Mouse (Mus musculus) midbrain, embryonic 15.5 days (tissue): ENCODE data around the gene Rnf8. TPM values are rescaled to one million over a fixed set of nuclear protein-coding genes. Genes with fewer than 3 reads are reported as not detected.
A peak's percentile ranks its signal among the peaks of the same experiment; 100 is the strongest.
"Not testable (repeated sequence)": the region's sequence is repeated elsewhere in the genome, so short reads cannot be mapped to it uniquely, and the experiment has no call there.

Source experiments
- ATAC-seq: fragments of 200-750 bp; cut with Nextera tagmentation; replicated peaks from 2 replicates; pipeline ENCODE4 v1.8.0; 2017; ENCODE audit warnings: moderate TSS enrichment
- H3K27ac ChIP-seq: fragments of 300-500 bp; sonication (generic); 2 replicates; pipeline ENCODE4 v1.5.1; 2015; ENCODE audit warnings: mild to moderate bottlenecking, inconsistent platforms
- H3K27me3 ChIP-seq: fragments of 300-500 bp; sonication (generic); replicated peaks from 2 replicates; pipeline ENCODE4 v1.6.1; 2015; ENCODE audit warnings: inconsistent platforms
- H3K36me3 ChIP-seq: fragments of 300-500 bp; sonication (generic); replicated peaks from 2 replicates; pipeline ENCODE4 v1.6.1; 2015; ENCODE audit warnings: inconsistent platforms
- H3K4me1 ChIP-seq: fragments of 300-500 bp; sonication (generic); 2 replicates; pipeline ENCODE4 v1.6.1; 2015; ENCODE audit warnings: inconsistent platforms
- H3K4me2 ChIP-seq: fragments of 300-500 bp; sonication (generic); 2 replicates; pipeline ENCODE4 v1.6.1; 2015; ENCODE audit warnings: inconsistent platforms, mild to moderate bottlenecking, moderate library complexity
- H3K4me3 ChIP-seq: fragments of 300-500 bp; sonication (generic); 2 replicates; pipeline ENCODE4 v1.5.1; 2015; ENCODE audit warnings: mild to moderate bottlenecking, inconsistent platforms
- H3K9ac ChIP-seq: fragments of 300-500 bp; sonication (generic); 2 replicates; pipeline ENCODE4 v1.6.1; 2015; ENCODE audit warnings: mild to moderate bottlenecking, inconsistent platforms
- H3K9me3 ChIP-seq: fragments of 300-500 bp; sonication (generic); 2 replicates; pipeline ENCODE4 v1.6.1; 2016; ENCODE audit warnings: inconsistent platforms
- WGBS: fragments of 180-500 bp; shearing (Covaris S2); methylation state at CpG from one replicate; pipeline ENCODE4 v1.1.7; 2015; ENCODE audit warnings: mixed read lengths; 5-methylcytosine and 5-hydroxymethylcytosine counted together
- polyA plus RNA-seq: library from polyadenylated mRNA; unstranded; fragments of >200 nt; fragmentation: Nextera tagmentation; extraction: Ambion mirVana; gene quantifications from 2 replicates; pipeline ENCODE4 v1.2.1, GENCODE M21; 2015

Rnf8 gene
- polyA plus RNA-seq, 1 experiment from 2014 or later = 85.6 TPM

DNA sequence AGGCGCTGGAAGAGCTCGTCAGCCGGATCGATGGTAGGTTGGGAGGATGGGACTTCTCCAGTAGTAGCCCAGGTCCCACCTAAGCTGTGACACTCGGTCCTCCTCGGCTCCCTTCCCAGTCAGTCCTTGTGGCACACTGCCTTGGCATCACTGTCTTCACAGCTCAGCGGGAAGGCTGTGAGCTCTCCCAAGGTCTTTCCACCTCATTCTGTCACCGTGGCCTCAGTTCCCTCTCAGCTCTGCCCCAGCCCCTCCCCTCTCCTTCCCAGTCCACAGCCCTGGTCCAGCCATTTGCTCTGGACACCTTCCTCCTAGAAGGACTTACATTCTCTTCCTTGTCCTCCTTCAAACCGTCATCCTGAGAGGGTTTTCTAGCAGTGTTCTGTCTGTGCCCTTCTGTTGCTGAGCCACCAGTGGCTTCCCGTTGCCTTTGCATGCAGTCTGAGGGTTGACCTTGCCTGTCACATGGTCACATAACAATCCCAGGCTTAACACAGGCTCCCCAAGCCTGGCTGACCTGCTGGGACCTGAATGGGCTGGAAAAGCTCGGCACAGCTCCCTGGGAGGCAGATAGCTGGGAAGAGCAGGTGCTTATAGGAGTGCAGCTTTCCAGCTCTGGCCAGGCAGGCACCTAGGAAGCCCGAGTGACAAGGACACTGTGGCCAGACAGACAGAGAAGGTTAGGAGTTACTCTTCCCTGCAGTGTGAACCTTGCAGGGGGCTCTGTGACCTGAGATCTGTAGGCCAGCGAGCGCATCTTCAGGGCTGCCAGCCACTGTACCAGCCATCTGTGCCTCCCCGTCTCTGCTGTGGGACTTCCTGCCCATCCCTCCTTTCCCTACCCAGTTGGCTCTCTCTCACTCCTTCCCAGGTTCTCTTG, 18.5 kb upstream of the Rnf8 start:
- H3K4me3 ChIP-seq = no peak overlapping the region
- H3K9me3 ChIP-seq = no peaks in the 10 kb centered on the region
- H3K36me3 ChIP-seq = peaks cover 11% of the 10 kb centered on the region; the same call in 1 of the 2 replicates
- H3K27me3 ChIP-seq = no peaks in the 10 kb centered on the region
- no peak for ATAC-seq
- H3K4me1 ChIP-seq = peaks cover 6% of the 10 kb centered on the region; the same call in 1 of the 2 replicates
- WGBS = 70% methylated on average over 15 of the region's 15 CpGs
- H3K9ac ChIP-seq = no peak overlapping the region
- H3K27ac ChIP-seq = no peak overlapping the region
- H3K4me2 ChIP-seq = no peak overlapping the region

DNA sequence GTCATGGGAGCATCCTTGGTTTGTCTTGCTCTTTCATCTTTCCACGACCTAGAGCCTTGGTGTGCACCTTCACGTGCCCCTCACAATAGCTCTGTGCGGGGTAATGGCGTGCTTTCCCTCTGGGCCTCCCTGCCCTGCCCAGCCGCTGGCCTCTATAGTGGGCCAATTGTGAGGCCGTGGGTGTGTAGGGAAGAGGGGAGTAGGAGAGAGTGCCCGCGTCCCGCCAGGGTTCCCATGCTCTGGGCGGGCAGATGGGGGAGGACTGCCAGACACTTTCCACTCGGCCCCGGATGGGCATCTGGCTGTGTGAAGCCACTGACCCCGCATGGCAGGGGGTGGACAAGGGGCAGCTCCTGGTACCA, 17.8 kb upstream of the Rnf8 start:
- H3K27me3 ChIP-seq = no peaks in the 10 kb centered on the region
- ATAC-seq = no peak
- no peaks in the 10 kb centered on the region for H3K9me3 ChIP-seq
- H3K36me3 ChIP-seq = peaks cover 11% of the 10 kb centered on the region; the same call in 1 of the 2 replicates
- H3K4me3 ChIP-seq = no peak overlapping the region
- no peak overlapping the region for H3K4me2 ChIP-seq
- H3K27ac ChIP-seq = no peak overlapping the region
- H3K9ac ChIP-seq = no peak overlapping the region
- peaks cover 6% of the 10 kb centered on the region; the same call in 1 of the 2 replicates for H3K4me1 ChIP-seq
- WGBS = 82% methylated on average over 13 of the region's 13 CpGs

DNA sequence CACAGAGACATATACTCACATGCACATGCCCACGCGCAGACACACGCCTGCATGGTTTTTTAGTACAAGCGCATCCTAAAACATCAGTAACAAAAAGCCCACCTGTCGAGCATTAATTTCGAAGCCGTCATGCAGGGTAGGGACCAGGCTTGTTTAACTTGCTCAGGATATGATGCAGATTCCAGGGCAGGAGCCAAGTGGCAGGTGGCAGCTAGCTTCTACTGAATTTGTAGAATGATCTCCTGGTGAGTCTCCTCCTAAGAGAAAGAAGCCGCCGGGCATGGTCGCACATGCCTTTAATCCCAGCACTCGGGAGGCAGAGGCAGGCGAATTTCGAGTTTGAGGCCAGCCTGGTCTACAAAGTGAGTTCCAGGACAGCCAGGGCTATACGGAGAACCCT, 15.5 kb upstream of the Rnf8 start:
- H3K36me3 ChIP-seq = peaks cover 20% of the 10 kb centered on the region
- no peaks in the 10 kb centered on the region for H3K9me3 ChIP-seq
- H3K4me3 ChIP-seq = no peak overlapping the region
- ATAC-seq = no peak
- H3K27me3 ChIP-seq = no peaks in the 10 kb centered on the region
- no peak overlapping the region for H3K27ac ChIP-seq
- 92% methylated on average over 14 of the region's 14 CpGs for WGBS
- no peak overlapping the region for H3K9ac ChIP-seq
- H3K4me1 ChIP-seq = peaks cover 6% of the 10 kb centered on the region; the same call in 1 of the 2 replicates
- no peak overlapping the region for H3K4me2 ChIP-seq

DNA sequence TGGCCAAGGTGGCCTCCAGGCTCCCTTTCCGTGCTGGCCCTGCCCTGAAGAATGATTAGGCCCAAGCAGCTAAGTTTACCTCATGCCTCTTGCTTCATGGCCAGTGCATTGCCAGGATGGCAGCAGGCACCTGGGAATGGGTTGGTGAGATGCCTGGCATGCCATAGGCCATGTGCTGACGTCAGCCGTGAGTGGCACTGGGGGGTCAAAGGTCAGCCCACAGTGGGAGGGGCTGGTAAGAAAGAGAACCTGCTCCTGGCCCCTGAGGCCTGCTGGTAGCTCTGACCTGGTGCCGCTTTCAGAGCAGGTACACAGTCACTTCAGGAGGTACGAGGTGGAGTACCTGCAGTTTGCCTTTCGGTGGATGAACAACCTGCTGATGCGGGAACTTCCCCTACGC, 15.1 kb upstream of the Rnf8 start:
- WGBS = 88% methylated on average over 8 of the region's 8 CpGs
- Histone ChIP-seq H3K27me3 (no peaks in the 10 kb centered on the region), H3K4me2 (no peak overlapping the region), H3K9me3 (no peaks in the 10 kb centered on the region), H3K4me3 (no peak overlapping the region), H3K27ac (no peak overlapping the region), H3K9ac (no peak overlapping the region), H3K4me1 (peaks cover 6% of the 10 kb centered on the region; the same call in 1 of the 2 replicates), H3K36me3 (peaks cover 20% of the 10 kb centered on the region)
- no peak for ATAC-seq

DNA sequence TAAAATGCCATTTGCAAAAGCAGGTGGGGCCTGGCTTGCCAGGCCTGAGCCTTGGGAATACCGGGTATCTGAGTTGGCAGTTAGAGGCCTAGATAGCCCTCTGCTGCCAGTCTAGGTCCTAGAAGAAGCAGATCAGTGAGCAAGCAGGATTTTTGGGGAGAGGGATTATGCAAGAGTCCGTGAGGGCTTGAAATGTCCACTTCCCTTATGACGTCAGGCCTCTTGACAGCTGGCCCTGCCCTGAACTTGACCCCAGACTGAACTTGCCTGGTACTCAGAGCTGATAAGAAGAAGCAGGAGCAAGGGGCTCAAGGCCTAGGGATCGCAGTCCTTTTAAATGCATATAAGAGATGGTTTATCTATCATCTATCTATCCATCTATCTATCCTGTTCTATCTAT, 13.2 kb upstream of the Rnf8 start:
- 88% methylated on average over 4 of the region's 4 CpGs for WGBS
- H3K27ac ChIP-seq = no peak overlapping the region
- H3K36me3 ChIP-seq = peaks cover 17% of the 10 kb centered on the region
- no peak for ATAC-seq
- H3K4me1 ChIP-seq = peaks cover 6% of the 10 kb centered on the region; the same call in 1 of the 2 replicates
- H3K9me3 ChIP-seq = no peaks in the 10 kb centered on the region
- H3K9ac ChIP-seq = no peak overlapping the region
- no peaks in the 10 kb centered on the region for H3K27me3 ChIP-seq
- no peak overlapping the region for H3K4me3 ChIP-seq
- no peak overlapping the region for H3K4me2 ChIP-seq

DNA sequence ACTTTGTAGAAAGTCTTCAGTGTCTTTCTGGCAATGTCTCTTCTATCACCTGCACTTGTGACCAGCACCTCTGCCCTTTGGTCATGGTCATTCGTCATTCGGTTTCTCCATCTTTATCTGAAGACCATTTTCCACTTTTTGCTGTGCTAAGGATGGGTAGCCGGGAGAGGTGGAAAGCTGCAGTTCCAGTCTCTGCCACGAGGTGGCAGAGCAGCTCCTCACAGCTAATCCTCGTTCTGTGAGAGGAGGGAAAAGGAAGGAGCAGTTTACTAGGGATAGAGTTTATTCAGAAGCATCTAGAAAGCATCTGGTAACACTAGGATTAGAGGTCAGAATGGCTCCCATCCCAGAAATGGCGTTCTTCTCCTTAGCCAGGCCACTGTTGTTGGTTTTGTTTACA, 11.3 kb upstream of the Rnf8 start:
- WGBS = 25% methylated on average over 6 of the region's 6 CpGs
- no peaks in the 10 kb centered on the region for H3K4me1 ChIP-seq
- H3K27me3 ChIP-seq = no peaks in the 10 kb centered on the region
- no peak overlapping the region for H3K4me2 ChIP-seq
- peaks cover 17% of the 10 kb centered on the region for H3K36me3 ChIP-seq
- H3K9ac ChIP-seq = no peak overlapping the region
- H3K4me3 ChIP-seq = no peak overlapping the region
- no peak overlapping the region for H3K27ac ChIP-seq
- H3K9me3 ChIP-seq = no peaks in the 10 kb centered on the region
- ATAC-seq = peak; percentile 70; the same call in 1 of the 2 replicates

DNA sequence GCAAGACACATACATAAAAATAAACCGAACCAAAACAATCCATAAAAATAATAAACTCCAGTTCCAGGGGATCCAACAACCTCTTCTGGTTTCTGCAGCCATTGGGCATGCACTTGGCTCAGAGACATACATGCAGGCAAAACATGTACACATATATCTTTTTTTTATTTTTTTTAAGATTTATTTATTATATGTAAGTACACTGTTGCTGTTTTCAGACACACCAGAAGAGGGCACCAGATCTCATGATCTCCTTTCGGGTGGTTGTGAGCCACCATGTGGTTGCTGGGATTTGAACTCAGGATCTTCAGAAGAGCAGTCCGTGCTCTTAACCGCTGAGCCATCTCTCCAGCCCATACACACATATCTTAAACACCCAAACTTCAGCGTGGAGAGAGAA, 1.1 kb upstream of the Rnf8 start:
- 91% methylated on average over 5 of the region's 5 CpGs for WGBS
- H3K36me3 ChIP-seq, ATAC-seq, H3K9me3 ChIP-seq, H3K27ac ChIP-seq, H3K9ac ChIP-seq, H3K4me2 ChIP-seq, H3K4me3 ChIP-seq, H3K27me3 ChIP-seq: not testable (repeated sequence)
- peaks cover 29% of the 10 kb centered on the region for H3K4me1 ChIP-seq

DNA sequence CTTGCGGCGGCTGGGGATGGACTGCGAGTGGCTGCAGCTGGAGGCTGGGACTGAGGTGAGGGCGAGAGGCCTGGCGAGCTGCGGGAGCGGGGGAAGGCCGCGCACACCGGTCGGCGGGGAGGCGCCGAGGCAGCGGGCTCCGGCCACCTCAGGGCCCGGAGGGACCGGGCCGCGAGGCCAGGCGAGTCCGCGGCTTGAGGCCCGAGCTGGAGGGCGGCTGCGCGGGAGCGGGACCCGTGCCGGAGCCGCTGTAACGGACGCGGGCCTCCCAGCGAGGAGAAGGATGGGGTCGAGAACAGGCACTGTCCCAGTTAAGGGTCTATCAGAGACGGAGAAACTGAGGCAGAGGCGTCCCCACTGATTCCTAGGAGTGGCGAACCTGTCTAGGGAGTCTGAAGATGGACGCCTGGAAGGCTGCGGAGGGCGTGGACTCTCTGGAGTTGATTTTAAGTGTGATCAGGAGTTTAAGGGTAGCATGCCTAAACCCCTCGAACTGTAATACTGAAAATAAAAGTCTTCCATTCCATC, 498 bp downstream of the Rnf8 start:
- 0% methylated on average over 43 of the region's 43 CpGs for WGBS
- peak; percentile 45 for ATAC-seq
- H3K4me2 ChIP-seq = peak overlapping the region; percentile 82
- H3K27ac ChIP-seq = peak overlapping the region; percentile 93
- H3K9ac ChIP-seq = peak overlapping the region; percentile 94
- H3K36me3 ChIP-seq = no peaks in the 10 kb centered on the region
- H3K4me1 ChIP-seq = peaks cover 29% of the 10 kb centered on the region
- peak overlapping the region; percentile 88 for H3K4me3 ChIP-seq
- no peaks in the 10 kb centered on the region for H3K27me3 ChIP-seq
- no peaks in the 10 kb centered on the region for H3K9me3 ChIP-seq

DNA sequence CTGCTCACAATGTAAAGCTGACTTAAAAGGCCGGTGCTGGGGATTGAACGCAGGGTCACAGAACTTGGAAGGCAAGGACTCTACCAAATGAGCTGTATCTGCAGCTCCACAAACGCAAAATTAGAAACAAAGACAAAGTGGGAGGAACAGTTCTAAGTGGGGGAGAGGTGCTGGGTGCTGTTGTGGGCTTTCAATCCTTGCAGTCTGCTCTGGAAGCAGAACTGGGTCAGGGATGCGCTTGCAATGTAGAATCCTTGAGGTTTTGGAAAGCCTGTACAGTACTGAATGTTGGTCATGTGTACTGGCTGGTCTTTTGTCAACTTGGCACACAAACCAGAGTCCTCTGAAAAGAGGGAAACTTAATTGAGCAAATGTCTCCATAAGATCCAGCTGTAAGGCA, 1.0 kb downstream of the Rnf8 start:
- H3K27ac ChIP-seq = peak overlapping the region; percentile 93
- ATAC-seq = no peak
- H3K9ac ChIP-seq = peak overlapping the region; percentile 94
- H3K9me3 ChIP-seq = no peaks in the 10 kb centered on the region
- peaks cover 29% of the 10 kb centered on the region for H3K4me1 ChIP-seq
- H3K36me3 ChIP-seq = no peaks in the 10 kb centered on the region
- no peaks in the 10 kb centered on the region for H3K27me3 ChIP-seq
- WGBS = 8% methylated on average over 4 of the region's 4 CpGs
- peak overlapping the region; percentile 88 for H3K4me3 ChIP-seq
- H3K4me2 ChIP-seq = peak overlapping the region; percentile 82

DNA sequence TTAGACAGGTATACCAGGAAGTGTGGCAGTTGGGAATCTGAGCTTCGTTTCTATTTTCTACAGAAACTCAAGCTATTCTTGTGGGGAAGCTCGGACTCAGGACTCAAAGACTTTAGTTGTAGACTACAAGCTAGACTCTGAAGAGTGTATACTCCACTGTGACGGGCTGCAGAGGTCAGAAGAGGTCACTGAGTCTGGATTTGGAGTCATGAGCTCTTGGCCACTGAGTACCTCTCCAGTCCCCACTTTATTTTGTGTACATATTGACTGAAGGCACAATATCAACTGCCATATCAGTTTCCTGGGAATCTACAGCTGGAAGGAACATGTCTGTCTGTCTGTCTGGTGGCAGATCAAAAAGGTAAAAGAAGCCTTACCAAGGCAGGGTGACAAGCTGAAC, 4.6 kb downstream of the Rnf8 start:
- H3K4me3 ChIP-seq = no peak overlapping the region
- peaks cover 24% of the 10 kb centered on the region for H3K4me1 ChIP-seq
- peaks cover 19% of the 10 kb centered on the region; the same call in 1 of the 2 replicates for H3K36me3 ChIP-seq
- no peaks in the 10 kb centered on the region for H3K27me3 ChIP-seq
- H3K27ac ChIP-seq = no peak overlapping the region
- no peak overlapping the region for H3K9ac ChIP-seq
- H3K4me2 ChIP-seq = no peak overlapping the region
- WGBS = 91% methylated on average over 3 of the region's 3 CpGs
- ATAC-seq = no peak
- no peaks in the 10 kb centered on the region for H3K9me3 ChIP-seq

DNA sequence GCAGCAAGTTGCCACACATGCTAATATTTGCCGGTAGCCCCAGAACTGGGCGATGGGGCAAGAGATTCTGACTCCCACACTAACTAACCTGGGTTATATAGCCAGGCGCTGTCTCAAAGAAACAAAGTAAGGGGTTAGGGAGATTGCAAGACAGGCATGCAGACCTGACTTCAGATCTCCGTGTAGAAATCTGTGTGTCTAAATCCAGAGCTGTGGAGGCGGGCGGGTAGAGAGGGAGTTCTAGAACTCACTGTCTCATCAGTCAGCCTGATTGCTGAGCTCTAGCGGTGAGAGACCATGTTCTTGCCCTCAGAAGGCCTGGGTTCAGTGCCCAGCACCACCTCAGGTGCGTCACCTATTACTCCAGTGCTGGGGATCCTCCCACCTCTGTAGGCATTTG, 8.9 kb downstream of the Rnf8 start:
- H3K4me2 ChIP-seq = no peak overlapping the region
- ATAC-seq = no peak
- no peaks in the 10 kb centered on the region for H3K9me3 ChIP-seq
- no peaks in the 10 kb centered on the region for H3K27me3 ChIP-seq
- H3K36me3 ChIP-seq = peaks cover 44% of the 10 kb centered on the region; the same call in 1 of the 2 replicates
- H3K27ac ChIP-seq = no peak overlapping the region
- H3K4me3 ChIP-seq = no peak overlapping the region
- no peak overlapping the region for H3K9ac ChIP-seq
- WGBS = 97% methylated on average over 8 of the region's 8 CpGs
- H3K4me1 ChIP-seq = no peaks in the 10 kb centered on the region

DNA sequence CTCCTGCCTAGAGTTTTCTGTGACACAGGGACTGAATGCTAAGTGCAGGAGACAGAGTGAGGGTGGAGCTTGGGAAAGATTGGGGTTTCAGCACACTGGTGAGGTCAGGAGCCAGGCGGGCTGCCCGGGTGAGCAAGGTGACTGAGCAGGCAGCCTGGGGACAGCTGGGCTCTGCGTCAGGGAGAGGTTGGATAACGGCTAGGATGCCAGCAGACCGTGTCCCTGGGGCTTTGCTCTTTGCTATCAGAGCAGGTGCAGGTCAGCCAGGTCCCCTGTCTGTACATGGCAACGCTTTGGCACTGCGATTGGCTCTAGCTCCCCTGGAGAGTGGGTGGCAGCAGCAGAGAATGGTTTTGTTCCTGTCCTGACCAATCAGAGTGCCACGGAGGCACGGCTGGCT, 12.7 kb downstream of the Rnf8 start:
- no peaks in the 10 kb centered on the region for H3K27me3 ChIP-seq
- H3K9ac ChIP-seq = no peak overlapping the region
- H3K4me3 ChIP-seq = no peak overlapping the region
- no peaks in the 10 kb centered on the region for H3K4me1 ChIP-seq
- H3K36me3 ChIP-seq = peaks cover 45% of the 10 kb centered on the region; the same call in 1 of the 2 replicates
- no peak for ATAC-seq
- no peaks in the 10 kb centered on the region for H3K9me3 ChIP-seq
- no peak overlapping the region for H3K27ac ChIP-seq
- no peak overlapping the region for H3K4me2 ChIP-seq
- 85% methylated on average over 9 of the region's 9 CpGs for WGBS

DNA sequence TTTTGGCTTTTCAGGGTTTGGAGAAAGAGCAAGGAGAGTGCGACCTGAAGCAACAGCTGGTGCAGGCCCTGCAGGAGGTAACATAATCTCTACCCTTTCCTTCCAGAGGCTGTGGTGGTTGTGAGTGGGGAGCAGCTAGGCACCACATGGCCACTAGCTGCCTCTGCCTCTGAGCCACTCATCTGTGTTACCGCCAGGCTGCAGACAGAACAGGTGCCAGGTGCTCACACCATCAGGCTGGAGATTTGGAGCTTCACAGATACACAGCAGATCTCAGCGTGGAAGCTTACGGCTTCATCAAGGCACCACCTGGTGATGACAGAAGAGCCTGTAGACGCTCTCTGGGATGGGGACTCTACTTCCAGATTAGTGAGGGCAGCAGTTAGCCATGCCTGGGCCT, 14.4 kb downstream of the Rnf8 start:
- H3K9ac ChIP-seq = no peak overlapping the region
- peaks cover 38% of the 10 kb centered on the region for H3K36me3 ChIP-seq
- no peaks in the 10 kb centered on the region for H3K27me3 ChIP-seq
- H3K4me2 ChIP-seq = no peak overlapping the region
- ATAC-seq = no peak
- H3K27ac ChIP-seq = no peak overlapping the region
- WGBS = 86% methylated on average over 5 of the region's 5 CpGs
- no peak overlapping the region for H3K4me3 ChIP-seq
- H3K9me3 ChIP-seq = no peaks in the 10 kb centered on the region
- no peaks in the 10 kb centered on the region for H3K4me1 ChIP-seq
